ENCODE assay signal across 29 mouse cellular contexts in genomic region chr15:10436893-10437292, GRCm38 (mm10). TPM values are rescaled to one million over a fixed set of nuclear protein-coding genes. Genes with fewer than 3 reads are reported as not detected.
DNase-seq lines count a peak whose midpoint lies in the region; ATAC-seq and TF ChIP-seq lines count a peak whose summit lies in the region.
"Had no signal": no experiment of that assay in that cellular context is flagged by ENCODE, and none has a peak within 500 bp of the region (broad histone marks: within the 10 kb centered on the region; RNA-seq: fewer than 3 reads in every experiment).

No protein-coding gene starts in this region.

- 89% methylated on average over 1 of the region's 1 CpGs for WGBS in midbrain, embryonic 11.5 days

- no peak overlapping the region for H3K4me2 ChIP-seq in midbrain, embryonic 11.5 days
- H3K4me2 ChIP-seq: embryonic facial prominence, embryonic 12.5 days; embryonic facial prominence, embryonic 15.5 days; forebrain, embryonic 12.5 days; forebrain, embryonic 15.5 days; heart, embryonic 13.5 days; hindbrain, embryonic 13.5 days; intestine, embryonic 15.5 days had no signal

- DNase-seq in left cerebral cortex, adult 2 months (ENCODE audit: extremely low spot score in 1 of 2, low spot score in 2 of 2) = no peak
- DNase-seq in left cerebral cortex, postnatal 10 days (ENCODE audit: extremely low spot score in 1 of 2, low spot score in 2 of 2) = no peak
- peak; percentile 38 for DNase-seq in MN1 (ENCODE audit: low spot score)
- DNase-seq in B cell, adult 2 months = no peak
- no peak for DNase-seq in midbrain, embryonic 11.5 days (ENCODE audit: low spot score, missing footprints)
- DNase-seq: adrenal gland, adult 8-10 months; adrenal gland, postnatal 25 days; cerebellum, adult 11 months; cerebellum, adult 2 months; cerebellum, adult 9-11 months; cerebellum, postnatal 25 days; gastrocnemius, postnatal 25 days; heart, adult 2 months; kidney, adult 18-20 months had no signal

- peak; percentile 43; the same call in 1 of the 2 replicates for ATAC-seq in megakaryocyte, adult 5-6 weeks (ENCODE audit: poor library complexity, severe bottlenecking)
- no peak for ATAC-seq in midbrain, embryonic 11.5 days (ENCODE audit: low FRiP score)
- no peak for ATAC-seq in granulocyte monocyte progenitor cell, adult 5-6 weeks (replicated peaks; ENCODE audit: poor library complexity, severe bottlenecking)
- ATAC-seq: activated CD4-positive, CD25-positive, alpha-beta regulatory T cell, adult 4 months; forebrain, embryonic 15.5 days; hindbrain, embryonic 16.5 days; intestine, embryonic 15.5 days had no signal

- no peak overlapping the region for H3K9ac ChIP-seq in midbrain, embryonic 11.5 days (ENCODE audit: low read length)
- H3K9ac ChIP-seq: embryonic facial prominence, embryonic 12.5 days; embryonic facial prominence, embryonic 15.5 days; forebrain, embryonic 12.5 days; forebrain, embryonic 15.5 days; heart, embryonic 13.5 days; hindbrain, embryonic 13.5 days; intestine, embryonic 15.5 days had no signal

- TF ChIP-seq CTCF in left cerebral cortex, adult 2 months (IDR thresholded peaks at IDR 0.05) = no peak

- H3K4me1 ChIP-seq in midbrain, embryonic 11.5 days (ENCODE audit: control insufficient read depth, insufficient read depth, low read length) = no peaks in the 10 kb centered on the region
- H3K4me1 ChIP-seq: embryonic facial prominence, embryonic 12.5 days; embryonic facial prominence, embryonic 15.5 days; forebrain, embryonic 12.5 days; forebrain, embryonic 15.5 days; heart, embryonic 10.5 days; heart, embryonic 13.5 days; hindbrain, embryonic 10.5 days; hindbrain, embryonic 13.5 days; intestine, embryonic 15.5 days had no signal

- no peak overlapping the region for H3K4me3 ChIP-seq in left cerebral cortex, adult 2 months
- no peak overlapping the region for H3K4me3 ChIP-seq in midbrain, embryonic 11.5 days (ENCODE audit: low read depth, low read length)
- H3K4me3 ChIP-seq: embryonic facial prominence, embryonic 12.5 days; embryonic facial prominence, embryonic 15.5 days; forebrain, embryonic 12.5 days; forebrain, embryonic 15.5 days; heart, adult 2 months; heart, embryonic 10.5 days; heart, embryonic 13.5 days; hindbrain, embryonic 10.5 days; hindbrain, embryonic 13.5 days; intestine, embryonic 15.5 days had no signal

- no peaks in the 10 kb centered on the region for H3K9me3 ChIP-seq in midbrain, embryonic 11.5 days (ENCODE audit: control insufficient read depth, low read length)
- H3K9me3 ChIP-seq: embryonic facial prominence, embryonic 12.5 days; embryonic facial prominence, embryonic 15.5 days; forebrain, embryonic 12.5 days; forebrain, embryonic 15.5 days; G1E; heart, embryonic 10.5 days; heart, embryonic 13.5 days; hindbrain, embryonic 13.5 days; intestine, embryonic 15.5 days had no signal

- peak overlapping the region; percentile 72 for H3K27ac ChIP-seq in left cerebral cortex, adult 2 months
- H3K27ac ChIP-seq in midbrain, embryonic 11.5 days (ENCODE audit: low read depth, low read length) = no peak overlapping the region
- H3K27ac ChIP-seq: embryonic facial prominence, embryonic 12.5 days; embryonic facial prominence, embryonic 15.5 days; forebrain, embryonic 12.5 days; forebrain, embryonic 15.5 days; heart, adult 2 months; heart, embryonic 10.5 days; heart, embryonic 13.5 days; hindbrain, embryonic 10.5 days; hindbrain, embryonic 13.5 days; intestine, embryonic 15.5 days had no signal

- H3K27me3 ChIP-seq in midbrain, embryonic 11.5 days (ENCODE audit: control insufficient read depth, insufficient read depth, low read length) = no peaks in the 10 kb centered on the region
- H3K27me3 ChIP-seq: CH12.LX; embryonic facial prominence, embryonic 12.5 days; embryonic facial prominence, embryonic 15.5 days; forebrain, embryonic 12.5 days; forebrain, embryonic 15.5 days; heart, embryonic 13.5 days; hindbrain, embryonic 13.5 days; intestine, embryonic 15.5 days had no signal

- intact Hi-C loops in left cerebral cortex, adult 2 months (cut with DNase I) = loop anchor here (5.0 kb wide), 1 partner anchor 35 kb away; no protein-coding TSS in a partner anchor
- intact Hi-C loops in left cerebral cortex, postnatal 10 days (cut with DNase I) = no loop called here

- H3K36me3 ChIP-seq in midbrain, embryonic 11.5 days (ENCODE audit: control insufficient read depth, insufficient read depth, low read length) = no peaks in the 10 kb centered on the region
- H3K36me3 ChIP-seq: embryonic facial prominence, embryonic 15.5 days; heart, embryonic 10.5 days; intestine, embryonic 15.5 days had no signal

RNA-seq across cellular contexts. Expression of gene Dnajc21, which starts 33.4 kb away (rescaled TPM):
- total RNA-seq in left cerebral cortex, adult 2 months (2021) = 10 to 100 TPM; 31.3 to 36.5 TPM
- total RNA-seq in left cerebral cortex, postnatal 10 days (2021) = 10 to 100 TPM; 12.2 to 12.6 TPM
- 35.1 and 36.9 TPM in 2 replicates for total RNA-seq in megakaryocyte, adult 5-6 weeks (2015)
- total RNA-seq in megakaryocyte, adult 5-6 weeks (2017) = 37.5 and 42.2 TPM in 2 replicates
- 20.0 and 21.0 TPM in 2 replicates for polyA plus RNA-seq in midbrain, embryonic 11.5 days (2014; fragmentation: Nextera tagmentation; extraction: Ambion mirVana)
- total RNA-seq in granulocyte monocyte progenitor cell, adult 5-6 weeks (2014; fragmentation: Nextera tagmentation) = 17.6 and 30.3 TPM in 2 replicates
- total RNA-seq in granulocyte monocyte progenitor cell, adult 5-6 weeks (2017) = 28.7 and 33.1 TPM in 2 replicates

RNA-seq across cellular contexts. Expression of gene Brix1, which starts 48.9 kb away (rescaled TPM):
- 10 to 100 TPM; 18.2 to 22.3 TPM for total RNA-seq in left cerebral cortex, adult 2 months (2021)
- 10 to 100 TPM; 20.8 to 23.1 TPM for total RNA-seq in left cerebral cortex, postnatal 10 days (2021)
- total RNA-seq in megakaryocyte, adult 5-6 weeks (2015) = 34.3 and 49.4 TPM in 2 replicates
- 15.1 and 15.9 TPM in 2 replicates for total RNA-seq in megakaryocyte, adult 5-6 weeks (2017)
- polyA plus RNA-seq in midbrain, embryonic 11.5 days (2014; fragmentation: Nextera tagmentation; extraction: Ambion mirVana) = 134 and 162 TPM in 2 replicates
- total RNA-seq in granulocyte monocyte progenitor cell, adult 5-6 weeks (2014; fragmentation: Nextera tagmentation) = 48.3 and 51.3 TPM in 2 replicates
- total RNA-seq in granulocyte monocyte progenitor cell, adult 5-6 weeks (2017) = 39.3 and 41.8 TPM in 2 replicates

RNA-seq across cellular contexts. Expression of gene Rad1, which starts 48.9 kb away (rescaled TPM):
- 10 to 100 TPM; 14.4 to 15.6 TPM for total RNA-seq in left cerebral cortex, adult 2 months (2021)
- total RNA-seq in left cerebral cortex, postnatal 10 days (2021) = 10 to 100 TPM; 10.4 to 12.8 TPM
- total RNA-seq in megakaryocyte, adult 5-6 weeks (2015) = 14.9 and 17.1 TPM in 2 replicates
- total RNA-seq in megakaryocyte, adult 5-6 weeks (2017) = 11.1 and 11.9 TPM in 2 replicates
- polyA plus RNA-seq in midbrain, embryonic 11.5 days (2014; fragmentation: Nextera tagmentation; extraction: Ambion mirVana) = 27.7 and 33.2 TPM in 2 replicates
- 23.2 and 43.9 TPM in 2 replicates for total RNA-seq in granulocyte monocyte progenitor cell, adult 5-6 weeks (2014; fragmentation: Nextera tagmentation)
- total RNA-seq in granulocyte monocyte progenitor cell, adult 5-6 weeks (2017) = 22.8 and 33.6 TPM in 2 replicates
